Mouse (Mus musculus) heart, embryonic 12.5 days (tissue): ENCODE data around the gene Pbx1. TPM values are rescaled to one million over a fixed set of nuclear protein-coding genes. Genes with fewer than 3 reads are reported as not detected.

ENCODE experiments used
- ATAC-seq: fragments of 200-750 bp; cut with Nextera tagmentation; 2 replicates; pipeline ENCODE4 v1.8.0; 2017; ENCODE audit warnings: moderate TSS enrichment, moderate library complexity; ENCODE audit not compliant: insufficient number of reproducible peaks, low FRiP score
- H3K27ac ChIP-seq: fragments of 300-500 bp; sonication (generic); 2 replicates; pipeline ENCODE4 v1.5.1; 2016; ENCODE audit warnings: mild to moderate bottlenecking, moderate library complexity; ENCODE audit not compliant: poor library complexity, severe bottlenecking
- H3K27me3 ChIP-seq: fragments of 300-500 bp; sonication (generic); replicated peaks from 2 replicates; pipeline ENCODE4 v1.6.1; 2016; ENCODE audit warnings: mild to moderate bottlenecking, moderate library complexity
- H3K36me3 ChIP-seq: fragments of 300-500 bp; sonication (generic); 2 replicates; pipeline ENCODE4 v1.6.1; 2016; ENCODE audit warnings: mild to moderate bottlenecking, moderate library complexity
- H3K4me1 ChIP-seq: fragments of 300-500 bp; sonication (generic); replicated peaks from 2 replicates; pipeline ENCODE4 v1.6.1; 2016; ENCODE audit warnings: mild to moderate bottlenecking
- H3K4me2 ChIP-seq: fragments of 300-500 bp; sonication (generic); 2 replicates; pipeline ENCODE4 v1.6.1; 2016; ENCODE audit warnings: mild to moderate bottlenecking, moderate library complexity
- H3K4me3 ChIP-seq: fragments of 300-500 bp; sonication (generic); 2 replicates; pipeline ENCODE4 v1.5.1; 2016; ENCODE audit warnings: mild to moderate bottlenecking
- H3K9ac ChIP-seq: fragments of 300-500 bp; sonication (generic); 2 replicates; pipeline ENCODE4 v1.6.1; 2016; ENCODE audit warnings: mild to moderate bottlenecking, moderate library complexity
- H3K9me3 ChIP-seq: fragments of 300-500 bp; sonication (generic); replicated peaks from 2 replicates; pipeline ENCODE4 v1.6.1; 2016; ENCODE audit warnings: mild to moderate bottlenecking, moderate library complexity
- WGBS: fragments of 180-500 bp; shearing (Covaris S2); methylation state at CpG from one replicate; pipeline ENCODE4 v1.1.7; 2016; 5-methylcytosine and 5-hydroxymethylcytosine counted together
- polyA plus RNA-seq: library from polyadenylated mRNA; unstranded; fragments of >200 nt; fragmentation: Nextera tagmentation; extraction: Ambion mirVana; gene quantifications from 2 replicates; pipeline ENCODE4 v1.2.1, GENCODE M21; 2016

Pbx1 gene
- polyA plus RNA-seq, 1 experiment from 2014 or later: 26.3 TPM

DNA sequence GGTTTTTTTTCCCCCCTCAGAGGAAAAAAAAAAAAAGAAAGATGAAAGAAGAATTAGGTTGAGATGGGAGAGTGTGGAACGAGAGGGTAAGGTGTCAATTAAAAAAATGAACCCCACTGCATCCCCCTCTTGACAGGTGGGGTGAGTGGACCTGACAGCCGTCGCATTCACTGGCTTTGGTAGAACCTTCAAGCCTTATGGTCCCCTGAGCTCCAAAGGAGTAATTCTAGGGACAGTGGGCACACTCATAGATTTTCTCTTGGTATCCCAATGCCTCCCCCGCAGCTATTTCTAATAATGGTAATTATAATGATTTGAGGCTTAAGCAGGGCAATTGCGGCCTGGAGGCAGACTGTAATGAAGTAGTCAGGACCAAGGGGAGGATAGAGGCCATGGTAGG, 167.0 kb downstream of the Pbx1 start:
- WGBS: 90% methylated on average over 5 of the region's 5 CpGs
- H3K36me3 ChIP-seq: 0 out of 2 replicates have a peak, but pooled peaks cover 5% of the 10 kb centered on the region
- H3K4me3 ChIP-seq: no peak overlapping the region
- no peak overlapping the region for H3K9ac ChIP-seq
- H3K4me1 ChIP-seq: peaks cover 42% of the 10 kb centered on the region
- no peaks in the 10 kb centered on the region for H3K27me3 ChIP-seq
- no peak overlapping the region for H3K27ac ChIP-seq
- no peak overlapping the region for H3K4me2 ChIP-seq
- no peak for ATAC-seq
- H3K9me3 ChIP-seq: no peaks in the 10 kb centered on the region

GRCm38 (mm10) chr1:168260391-168260790, 171.7 kb downstream of the Pbx1 start:
- 77% methylated on average over 3 of the region's 3 CpGs for WGBS

DNA sequence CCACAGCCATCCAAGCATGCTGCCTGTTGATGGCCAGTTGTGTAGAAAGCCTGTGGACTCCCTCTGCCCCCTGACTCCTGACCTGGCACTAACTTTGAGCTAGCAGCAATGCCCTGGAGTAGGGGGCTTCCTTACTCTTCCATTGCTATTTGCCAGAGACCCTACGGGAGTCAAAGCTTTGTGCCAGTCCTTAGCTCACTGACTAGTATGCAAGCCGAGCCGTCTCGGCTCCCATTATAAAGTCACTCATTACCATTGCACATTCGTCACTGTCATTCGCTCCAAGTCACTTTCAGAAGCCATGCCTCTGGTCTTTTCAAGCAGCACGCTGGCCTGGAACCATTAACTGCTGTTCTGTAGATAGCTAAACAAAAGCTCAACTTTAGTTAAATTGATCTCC, 173.2 kb downstream of the Pbx1 start:
- H3K27ac ChIP-seq: no peak overlapping the region
- no peak overlapping the region for H3K4me3 ChIP-seq
- H3K4me2 ChIP-seq: no peak overlapping the region
- no peaks in the 10 kb centered on the region for H3K27me3 ChIP-seq
- H3K4me1 ChIP-seq: peaks cover 6% of the 10 kb centered on the region; the same call in 1 of the 2 replicates
- H3K9ac ChIP-seq: no peak overlapping the region
- no peaks in the 10 kb centered on the region; the same call in 1 of the 2 replicates for H3K9me3 ChIP-seq
- WGBS: 85% methylated on average over 7 of the region's 7 CpGs
- ATAC-seq: no peak
- H3K36me3 ChIP-seq: 0 out of 2 replicates have a peak, but pooled peaks cover 5% of the 10 kb centered on the region

More at GRCm38 (mm10) chr1:168260391-168260790, 171.7 kb downstream of the Pbx1 start:
- H3K9ac ChIP-seq: no peak overlapping the region
- H3K27ac ChIP-seq: no peak overlapping the region
- H3K36me3 ChIP-seq: 0 out of 2 replicates have a peak, but pooled peaks cover 5% of the 10 kb centered on the region
- no peak overlapping the region for H3K4me3 ChIP-seq
- H3K4me2 ChIP-seq: no peak overlapping the region
- ATAC-seq: no peak
- H3K4me1 ChIP-seq: peaks cover 10% of the 10 kb centered on the region
- no peaks in the 10 kb centered on the region for H3K27me3 ChIP-seq
- H3K9me3 ChIP-seq: no peaks in the 10 kb centered on the region

- H3K9me3 ChIP-seq: no peaks in the 10 kb centered on the region; the same call in 1 of the 2 replicates
- H3K4me2 ChIP-seq: no peak overlapping the region
- H3K27ac ChIP-seq: no peak overlapping the region
- H3K9ac ChIP-seq: no peak overlapping the region
- H3K36me3 ChIP-seq: no peaks in the 10 kb centered on the region
- ATAC-seq: no peak
- WGBS: 94% methylated on average over 9 of the region's 9 CpGs
- H3K4me1 ChIP-seq: peaks cover 4% of the 10 kb centered on the region; the same call in 1 of the 2 replicates
- H3K4me3 ChIP-seq: no peak overlapping the region
- no peaks in the 10 kb centered on the region for H3K27me3 ChIP-seq
Measured at GRCm38 (mm10) chr1:168255347-168255908, 176.6 kb downstream of the Pbx1 start.

DNA sequence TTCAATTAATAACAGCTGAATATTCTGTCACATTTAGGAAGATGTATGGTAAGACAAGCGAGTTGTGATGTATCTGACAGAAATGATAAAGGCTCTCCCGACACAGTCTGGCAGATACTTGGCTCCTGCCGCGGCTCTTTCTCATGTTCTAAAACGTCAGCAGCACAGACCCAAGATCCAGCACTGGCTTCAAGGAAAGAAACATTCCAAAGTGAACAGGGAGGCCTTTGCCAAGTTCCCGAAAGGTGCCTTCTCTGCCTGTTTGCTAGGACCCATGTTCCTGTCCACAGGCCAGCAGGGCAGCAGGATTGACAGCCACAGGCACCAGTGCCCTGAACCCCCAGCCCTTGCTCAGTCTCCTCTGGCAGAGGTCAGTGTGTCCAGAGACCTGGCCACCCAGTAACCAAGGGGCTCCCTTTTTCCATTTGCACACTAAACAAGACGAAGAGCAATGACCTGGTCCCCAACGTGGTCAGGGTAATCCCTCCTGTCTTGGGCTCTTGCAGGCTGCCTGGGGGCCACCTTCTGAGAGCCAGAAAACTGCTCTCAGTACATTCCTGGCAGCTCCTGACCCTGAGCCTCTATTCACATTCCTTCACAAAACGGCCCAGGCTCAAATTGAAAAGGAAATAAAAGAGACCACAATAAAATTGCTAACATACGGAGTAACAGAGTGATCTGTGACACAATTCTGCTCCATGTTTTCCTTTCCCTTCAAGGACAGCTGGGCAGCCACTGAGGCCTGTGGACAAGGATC, 184.9 kb downstream of the Pbx1 start:
- Histone ChIP-seq H3K9ac (no peak overlapping the region; the same call in 1 of the 2 replicates), H3K9me3 (no peaks in the 10 kb centered on the region), H3K4me3 (no peak overlapping the region), H3K36me3 (no peaks in the 10 kb centered on the region), H3K4me1 (peaks cover 59% of the 10 kb centered on the region), H3K4me2 (peak overlapping the region; percentile 7; the same call in 1 of the 2 replicates), H3K27me3 (no peaks in the 10 kb centered on the region), H3K27ac (peak overlapping the region; percentile 71)
- WGBS: 39% methylated on average over 10 of the region's 10 CpGs
- no peak for ATAC-seq

GRCm38 (mm10) chr1:168245539-168245938, 186.5 kb downstream of the Pbx1 start:
- Histone ChIP-seq H3K27me3 (no peaks in the 10 kb centered on the region), H3K9me3 (no peaks in the 10 kb centered on the region), H3K4me2 (peak overlapping the region; percentile 20; the same call in 1 of the 2 replicates), H3K36me3 (no peaks in the 10 kb centered on the region), H3K9ac (no peak overlapping the region), H3K27ac (peak overlapping the region; percentile 48), H3K4me1 (peaks cover 75% of the 10 kb centered on the region), H3K4me3 (no peak overlapping the region)
- 63% methylated on average over 5 of the region's 5 CpGs for WGBS
- ATAC-seq: no peak

DNA sequence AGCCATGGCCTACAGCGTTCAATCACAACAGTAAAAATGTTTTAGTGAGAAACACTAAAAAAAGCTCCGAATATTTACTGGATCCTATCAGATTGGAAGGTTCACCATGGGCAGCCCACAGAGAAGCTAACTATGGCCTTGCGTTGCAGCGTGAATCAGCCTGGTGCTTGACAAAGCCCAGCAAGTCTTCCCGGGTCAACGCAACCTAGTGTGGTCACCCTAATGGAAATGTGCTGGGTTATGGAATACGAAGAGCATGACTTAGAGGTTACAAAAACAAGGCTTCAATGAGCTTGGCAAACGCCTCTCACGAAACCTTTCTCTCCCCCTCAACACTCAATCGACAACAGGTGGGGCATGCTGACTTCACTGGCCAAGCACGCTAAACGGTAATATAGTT, 188.3 kb downstream of the Pbx1 start:
- Histone ChIP-seq H3K36me3 (no peaks in the 10 kb centered on the region), H3K9ac (no peak overlapping the region), H3K4me3 (no peak overlapping the region), H3K27ac (no peak overlapping the region), H3K4me2 (no peak overlapping the region), H3K9me3 (no peaks in the 10 kb centered on the region), H3K27me3 (no peaks in the 10 kb centered on the region), H3K4me1 (peaks cover 76% of the 10 kb centered on the region)
- ATAC-seq: no peak
- 74% methylated on average over 12 of the region's 12 CpGs for WGBS

GRCm38 (mm10) chr1:168243068-168243467, 189.0 kb downstream of the Pbx1 start:
- WGBS: 83% methylated on average over 7 of the region's 7 CpGs
- H3K4me1 ChIP-seq: peaks cover 74% of the 10 kb centered on the region
- no peak for ATAC-seq

GRCm38 (mm10) chr1:168241316-168241715, 190.8 kb downstream of the Pbx1 start:
- H3K4me1 ChIP-seq: peaks cover 69% of the 10 kb centered on the region
- H3K27ac ChIP-seq: 0 out of 2 replicates have a peak overlapping the region, but pooled peaks have one; percentile 16
- H3K4me2 ChIP-seq: peak overlapping the region; percentile 33
- H3K36me3 ChIP-seq: no peaks in the 10 kb centered on the region
- no peak for ATAC-seq
- H3K9me3 ChIP-seq: no peaks in the 10 kb centered on the region
- no peaks in the 10 kb centered on the region for H3K27me3 ChIP-seq
- no peak overlapping the region for H3K4me3 ChIP-seq
- WGBS: 25% methylated on average over 7 of the region's 7 CpGs
- no peak overlapping the region for H3K9ac ChIP-seq

More at GRCm38 (mm10) chr1:168243068-168243467, 189.0 kb downstream of the Pbx1 start:
- Histone ChIP-seq H3K27ac (no peak overlapping the region; the same call in 1 of the 2 replicates), H3K27me3 (no peaks in the 10 kb centered on the region), H3K4me2 (no peak overlapping the region), H3K9ac (no peak overlapping the region), H3K9me3 (no peaks in the 10 kb centered on the region), H3K4me3 (no peak overlapping the region), H3K36me3 (no peaks in the 10 kb centered on the region)

DNA sequence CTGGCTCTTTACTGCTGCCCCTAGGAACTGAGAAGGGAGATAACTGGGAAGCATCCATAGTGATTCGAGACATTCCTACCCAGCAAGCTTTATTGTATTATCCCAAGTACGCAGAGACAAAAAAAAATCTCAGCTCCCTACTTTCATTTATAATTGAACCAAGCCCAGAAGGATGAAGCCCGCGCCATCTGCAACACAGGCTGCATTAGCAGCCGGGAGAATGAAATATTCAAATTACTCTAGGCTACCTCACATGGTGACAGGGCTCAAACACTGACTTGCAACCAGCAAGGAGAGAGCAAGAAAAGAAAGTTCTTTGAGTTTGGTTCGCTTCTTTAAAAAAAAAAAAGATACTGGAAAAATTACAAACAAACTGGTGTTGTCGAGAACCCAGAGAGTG, 191.2 kb downstream of the Pbx1 start:
- Histone ChIP-seq H3K9ac (no peak overlapping the region), H3K4me3 (no peak overlapping the region), H3K36me3 (peaks cover 2% of the 10 kb centered on the region; the same call in 1 of the 2 replicates), H3K4me2 (no peak overlapping the region), H3K27ac (peak overlapping the region; percentile 25; the same call in 1 of the 2 replicates), H3K27me3 (no peaks in the 10 kb centered on the region), H3K9me3 (no peaks in the 10 kb centered on the region), H3K4me1 (peaks cover 69% of the 10 kb centered on the region)
- no peak for ATAC-seq
- WGBS: 66% methylated on average over 7 of the region's 7 CpGs

- Histone ChIP-seq H3K27me3 (no peaks in the 10 kb centered on the region), H3K4me1 (peaks cover 69% of the 10 kb centered on the region), H3K9me3 (no peaks in the 10 kb centered on the region), H3K9ac (no peak overlapping the region), H3K4me2 (no peak overlapping the region), H3K36me3 (peaks cover 2% of the 10 kb centered on the region; the same call in 1 of the 2 replicates), H3K27ac (peak overlapping the region; percentile 25; the same call in 1 of the 2 replicates), H3K4me3 (no peak overlapping the region)
- WGBS: 74% methylated on average over 5 of the region's 5 CpGs
- no peak for ATAC-seq
Measured at GRCm38 (mm10) chr1:168240386-168240785, 191.7 kb downstream of the Pbx1 start.
